Mouse (Mus musculus) lung, postnatal 4 days (tissue): ENCODE measurements at regions not wholly inside any gene's neighbourhood (a gene's known extent, or its start where the extent isn't known, plus 50 kb on each side); places are given as distances from the start of the nearest gene placed in this dataset.

ENCODE experiments used
- DNase-seq, 2 experiments: peaks; one replicate each; pipeline ENCODE4 v3.0.0; 2021

GRCm38 (mm10) chr8:49015200-49015599 lies 171.4 kb upstream of the Tenm3 start:
- DNase-seq, result peak in 1 of 2 experiments; percentile 33

- no peak for DNase-seq
Observed at GRCm38 (mm10) chr8:49006236-49006965, 162.7 kb upstream of the Tenm3 start.

GRCm38 (mm10) chr8:48981667-48982066 lies 137.9 kb upstream of the Tenm3 start:
- DNase-seq, result no peak

- DNase-seq, result no peak
Observed at GRCm38 (mm10) chr8:48980755-48981154, 137.0 kb upstream of the Tenm3 start.

- no peak for DNase-seq
Observed at GRCm38 (mm10) chr8:48970655-48971054, 126.9 kb upstream of the Tenm3 start.

GRCm38 (mm10) chr8:48964929-48965328 lies 121.2 kb upstream of the Tenm3 start:
- no peak for DNase-seq

- no peak for DNase-seq
Observed at GRCm38 (mm10) chr8:48957614-48958013, 113.9 kb upstream of the Tenm3 start.

GRCm38 (mm10) chr8:48951412-48951811 lies 107.7 kb upstream of the Tenm3 start:
- DNase-seq, result no peak

GRCm38 (mm10) chr8:48944177-48944576 lies 100.4 kb upstream of the Tenm3 start:
- DNase-seq, result no peak

GRCm38 (mm10) chr8:48937144-48937543 lies 93.4 kb upstream of the Tenm3 start:
- no peak for DNase-seq

- DNase-seq, result no peak
Observed at GRCm38 (mm10) chr8:48927135-48927534, 83.4 kb upstream of the Tenm3 start.

GRCm38 (mm10) chr8:48915275-48915674 lies 71.5 kb upstream of the Tenm3 start:
- DNase-seq, result no peak

- DNase-seq, result no peak
Observed at GRCm38 (mm10) chr8:48912842-48913241, 69.1 kb upstream of the Tenm3 start.

- DNase-seq, result no peak
Observed at GRCm38 (mm10) chr8:48901668-48902406, 58.1 kb upstream of the Tenm3 start.

- no peak for DNase-seq
Observed at GRCm38 (mm10) chr8:48896687-48897086, 52.9 kb upstream of the Tenm3 start.

- DNase-seq, result no peak
Observed at GRCm38 (mm10) chr8:48896251-48896650, 52.5 kb upstream of the Tenm3 start.

GRCm38 (mm10) chr8:48895586-48895985 lies 51.8 kb upstream of the Tenm3 start:
- DNase-seq, result no peak
